Mouse (Mus musculus): Measurements from ENCODE around the gene Col5a2.

The Col5a2 gene

DNA sequence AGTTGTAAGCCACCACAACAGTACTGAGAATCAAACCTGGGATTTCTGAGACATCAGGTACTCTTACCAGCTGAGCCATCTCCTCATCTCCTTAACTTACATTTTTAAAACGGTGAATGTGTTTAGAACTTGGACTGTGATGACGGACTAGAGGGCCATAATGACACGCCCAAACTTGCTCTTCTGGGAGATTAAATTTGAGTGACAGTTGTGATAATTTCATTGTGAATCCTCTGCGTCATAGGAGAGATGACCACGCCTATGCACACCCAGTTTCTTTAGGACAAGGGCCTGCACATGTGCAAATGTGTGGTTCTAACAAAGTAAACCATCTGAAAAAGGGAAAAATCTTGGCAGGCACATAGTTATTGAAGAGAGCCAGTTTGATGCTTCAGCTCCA lies 79.2 kb downstream of the Col5a2 start:
- DNase-seq, result no peak

GRCm38 (mm10) chr1:45420554-45420953 lies 82.5 kb downstream of the Col5a2 start:
- DNase-seq, result peak; percentile 6 to 16

DNA sequence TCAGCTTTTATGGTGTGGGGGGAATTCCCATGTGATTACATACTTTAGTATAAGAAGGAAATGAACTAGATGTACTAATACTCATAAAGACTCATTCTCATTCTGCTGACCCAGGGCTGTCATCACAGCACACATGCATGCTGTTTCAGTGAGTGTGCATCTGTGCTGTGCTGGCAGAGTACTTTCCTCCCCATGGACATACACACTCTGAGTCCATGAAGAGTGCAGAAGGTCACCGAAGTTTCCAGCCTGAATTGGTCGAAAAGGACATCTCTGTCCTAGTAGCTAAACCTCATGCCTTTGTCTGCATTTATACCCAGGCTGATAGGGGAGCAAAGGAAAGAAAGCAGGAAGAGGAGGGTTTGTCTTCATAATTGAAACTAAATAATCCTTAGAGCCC lies 83.2 kb downstream of the Col5a2 start:
- DNase-seq, result no peak

DNA sequence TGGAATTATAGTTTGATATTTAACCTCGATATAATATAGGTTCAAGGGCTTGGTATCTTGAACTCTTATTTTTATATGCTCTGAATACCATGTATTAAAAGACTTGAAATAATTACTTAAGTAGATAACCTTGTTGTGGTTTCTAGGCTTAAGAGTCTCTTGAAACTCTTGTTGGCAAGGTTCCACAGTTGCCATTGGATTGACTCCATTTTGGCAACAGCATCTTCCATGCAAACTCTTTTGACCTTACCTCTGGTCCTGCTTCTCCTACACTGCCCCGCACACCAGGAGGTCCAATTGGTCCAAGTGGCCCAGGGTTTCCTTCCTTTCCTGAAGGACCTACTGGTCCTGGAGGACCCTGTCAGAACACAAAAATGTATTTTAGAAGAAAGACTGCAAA lies 121.2 kb downstream of the Col5a2 start:
- no peak for DNase-seq

GRCm38 (mm10) chr1:45379992-45380690 lies 122.9 kb downstream of the Col5a2 start:
- DNase-seq, result no peak

DNA sequence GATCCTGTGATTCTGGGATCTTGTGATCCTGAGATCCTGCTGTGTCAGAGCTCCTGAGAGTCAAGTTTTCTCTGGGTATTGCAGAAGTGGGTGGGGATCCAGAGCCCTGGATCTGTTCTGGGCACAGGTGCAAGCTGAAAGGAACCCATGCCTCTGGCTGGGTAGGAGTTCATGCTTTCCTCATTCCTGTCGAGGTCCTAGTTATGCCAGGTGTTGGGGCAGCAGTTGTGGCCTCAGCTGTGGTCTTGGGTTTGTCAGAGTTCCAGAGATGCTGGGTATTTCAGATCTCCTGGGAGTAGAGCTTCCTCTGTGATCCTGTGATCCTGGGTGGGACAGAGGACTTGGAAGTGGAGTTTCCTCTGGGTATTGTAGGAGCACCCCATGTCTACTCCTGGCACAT lies 137.7 kb downstream of the Col5a2 start:
- DNase-seq, result no peak

DNA sequence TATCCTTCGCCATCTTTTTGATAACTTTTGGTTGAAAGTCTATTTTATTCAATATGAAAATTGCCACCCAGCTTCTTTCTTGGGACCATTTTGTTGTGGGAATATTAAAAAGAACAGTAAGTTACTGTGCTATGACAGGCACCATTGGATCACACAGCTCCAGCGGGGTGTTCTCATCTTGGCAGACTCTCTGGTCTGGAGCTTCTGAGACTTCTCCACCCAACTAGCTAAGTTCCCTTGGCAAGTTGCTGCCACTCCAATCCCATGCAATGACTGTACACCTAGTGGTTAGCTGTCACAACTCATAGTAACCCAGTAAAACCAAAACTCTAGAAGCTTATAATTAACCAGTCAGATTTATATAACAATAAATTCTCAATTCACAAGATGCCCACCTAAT lies 139.8 kb downstream of the Col5a2 start:
- no peak for DNase-seq

DNA sequence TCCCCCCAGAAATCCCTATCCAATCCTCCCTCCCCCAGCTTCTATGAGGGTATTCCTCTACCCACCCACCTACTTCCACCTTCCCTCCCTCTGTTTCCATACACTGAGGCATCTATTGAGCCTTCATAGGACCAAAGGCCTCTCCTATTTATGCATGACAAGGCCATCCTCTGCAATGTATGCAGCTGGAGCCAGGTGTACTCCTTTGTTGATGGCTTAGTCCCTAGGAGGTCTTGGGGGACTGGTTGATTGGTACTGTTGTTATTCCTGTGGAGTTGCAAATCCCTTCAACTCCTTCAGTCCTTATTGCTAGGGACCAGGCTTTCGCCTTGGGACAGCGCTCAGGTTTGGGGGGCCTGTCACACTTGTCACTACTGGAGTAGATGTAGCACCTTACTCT lies 143.4 kb downstream of the Col5a2 start:
- no peak for DNase-seq

GRCm38 (mm10) chr1:45359147-45359546 lies 143.9 kb downstream of the Col5a2 start:
- no peak for DNase-seq

DNA sequence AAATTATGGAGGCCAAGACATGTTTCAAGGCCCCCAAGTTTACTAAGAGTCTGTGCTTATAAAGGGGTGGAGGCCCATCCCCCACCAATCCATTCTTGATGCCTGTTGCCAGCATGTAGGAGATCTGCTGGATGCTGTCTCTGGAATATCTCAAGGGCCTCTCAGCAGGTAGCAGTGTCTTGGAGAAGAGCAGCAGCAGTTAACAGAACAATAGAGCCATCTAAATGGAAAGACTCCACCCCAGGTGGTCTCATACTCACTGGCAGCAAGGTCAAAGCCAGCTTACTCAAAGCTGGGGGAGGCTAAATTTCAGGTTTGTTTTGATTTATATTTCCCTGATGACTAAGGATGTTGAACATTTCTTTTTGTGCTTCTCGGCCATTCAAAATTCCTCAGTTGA lies 145.1 kb downstream of the Col5a2 start:
- DNase-seq, result no peak

DNA sequence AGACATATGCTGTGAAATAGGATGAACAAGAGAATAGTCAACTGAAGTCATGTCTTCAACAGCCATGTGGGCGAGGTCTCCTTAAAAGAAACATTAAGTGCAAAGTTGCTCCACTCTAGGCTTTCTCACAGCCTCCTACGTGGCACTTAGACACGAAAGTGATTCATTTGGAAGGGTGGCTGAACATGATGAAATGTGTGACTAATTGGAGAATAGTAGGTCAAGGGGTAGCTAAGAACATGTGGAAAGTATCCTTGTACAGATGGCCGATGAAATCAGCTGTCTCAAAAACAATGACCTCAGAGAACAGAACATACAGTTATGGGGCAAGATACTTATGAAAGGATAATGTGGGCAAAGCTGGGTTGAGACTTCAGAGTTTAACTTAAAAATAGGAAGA lies 147.1 kb downstream of the Col5a2 start:
- peak in 1 of 2 experiments; percentile 16 for DNase-seq

DNA sequence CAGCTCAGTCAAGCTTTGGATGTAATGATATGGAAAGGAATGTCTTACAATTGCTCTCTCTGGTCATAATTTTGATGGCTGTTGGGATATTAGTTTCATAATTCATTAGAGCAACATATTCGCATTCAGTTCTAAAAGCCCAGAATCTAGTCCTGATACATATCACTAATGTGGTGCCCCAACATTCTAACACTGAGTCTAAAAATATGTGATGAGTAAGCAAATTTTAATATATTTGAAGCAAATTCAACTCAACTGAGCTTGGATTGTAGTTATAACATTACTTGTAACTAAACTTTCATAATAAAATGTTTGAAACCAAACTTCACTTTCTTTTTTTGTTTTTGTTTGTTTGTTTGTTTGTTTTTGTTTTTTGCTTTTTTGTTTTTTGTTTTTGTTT lies 173.9 kb downstream of the Col5a2 start:
- no peak for DNase-seq

Measured in kidney, postnatal 36 days (tissue).